Mouse (Mus musculus): ENCODE measurements around the gene 4930412O13Rik. TPM values are rescaled to one million over a fixed set of nuclear protein-coding genes. Genes with fewer than 3 reads are reported as not detected.

4930412O13Rik gene
- polyA plus RNA-seq, 1 experiment: not detected

- TF ChIP-seq POLR2A (IDR thresholded peaks at IDR 0.05; ENCODE audit: borderline replicate concordance, insufficient read depth, low read length) (no peak), CTCF (IDR thresholded peaks at IDR 0.05; ENCODE audit: borderline replicate concordance, insufficient read depth, low read depth, low read length) (no peak)
- Histone ChIP-seq H3K4me1 (ENCODE audit: control insufficient read depth, insufficient read depth, low read length) (no peaks in the 10 kb centered on the region; the same call in 1 of the 2 replicates), H3K4me3 (replicated peaks; ENCODE audit: insufficient read depth, low read depth, low read length) (no peak overlapping the region), H3K27me3 (ENCODE audit: control insufficient read depth, insufficient read depth, low read length) (peaks cover 35% of the 10 kb centered on the region), H3K27ac (ENCODE audit: insufficient read depth, low read length) (no peak overlapping the region)
- no peak for DNase-seq
- WGBS: 7% methylated on average over 7 of the region's 7 CpGs
Measured at GRCm38 (mm10) chr2:9886921-9887610, 6.0 kb downstream of the 4930412O13Rik start.

GRCm38 (mm10) chr2:9887636-9888035 is 6.6 kb downstream of the 4930412O13Rik start:
- no peak overlapping the region for H3K27ac ChIP-seq (ENCODE audit: insufficient read depth, low read length)
- DNase-seq: no peak
- no peak overlapping the region for H3K4me3 ChIP-seq (replicated peaks; ENCODE audit: insufficient read depth, low read depth, low read length)
- WGBS: 2% methylated on average over 7 of the region's 7 CpGs
- no peaks in the 10 kb centered on the region for H3K4me1 ChIP-seq (ENCODE audit: control insufficient read depth, insufficient read depth, low read length)
- TF ChIP-seq CTCF (IDR thresholded peaks at IDR 0.05; ENCODE audit: borderline replicate concordance, insufficient read depth, low read depth, low read length): no peak
- no peak for TF ChIP-seq POLR2A (IDR thresholded peaks at IDR 0.05; ENCODE audit: borderline replicate concordance, insufficient read depth, low read length)
- H3K27me3 ChIP-seq (ENCODE audit: control insufficient read depth, insufficient read depth, low read length): peaks cover 30% of the 10 kb centered on the region; the same call in 1 of the 2 replicates

- H3K4me3 ChIP-seq (replicated peaks; ENCODE audit: insufficient read depth, low read depth, low read length): no peak within 1 kb of the TSS
- no peak within 1 kb of the TSS for H3K27ac ChIP-seq (ENCODE audit: insufficient read depth, low read length)
- no peaks in the 10 kb centered on the region for H3K4me1 ChIP-seq (ENCODE audit: control insufficient read depth, insufficient read depth, low read length)
- DNase-seq: no peak
- WGBS: 1% methylated on average over 30 of the region's 30 CpGs
- no peak for TF ChIP-seq POLR2A (IDR thresholded peaks at IDR 0.05; ENCODE audit: borderline replicate concordance, insufficient read depth, low read length)
- no peak for TF ChIP-seq CTCF (IDR thresholded peaks at IDR 0.05; ENCODE audit: borderline replicate concordance, insufficient read depth, low read depth, low read length)
- H3K27me3 ChIP-seq (ENCODE audit: control insufficient read depth, insufficient read depth, low read length): peaks cover 18% of the 10 kb centered on the region; the same call in 1 of the 2 replicates
Measured at GRCm38 (mm10) chr2:9888913-9889650, 8.0 kb downstream of the 4930412O13Rik start, which contains the start of gene 9230102O04Rik. 9230102O04Rik (minus strand) TSS chr2:9889540.

GRCm38 (mm10) chr2:9889651-9890183 is 8.7 kb downstream of the 4930412O13Rik start, which contains the start of gene Gata3:
Gata3 (minus strand) TSS chr2:9890034.
- H3K4me3 ChIP-seq (replicated peaks; ENCODE audit: insufficient read depth, low read depth, low read length): no peak within 1 kb of the TSS
- peaks cover 14% of the 10 kb centered on the region; the same call in 1 of the 2 replicates for H3K27me3 ChIP-seq (ENCODE audit: control insufficient read depth, insufficient read depth, low read length)

GRCm38 (mm10) chr2:9890251-9890650 is 9.2 kb downstream of the 4930412O13Rik start:
- 2% methylated on average over 8 of the region's 8 CpGs for WGBS
- H3K27me3 ChIP-seq (ENCODE audit: control insufficient read depth, insufficient read depth, low read length): peaks cover 11% of the 10 kb centered on the region; the same call in 1 of the 2 replicates

More at GRCm38 (mm10) chr2:9889651-9890183, 8.7 kb downstream of the 4930412O13Rik start, which contains the start of gene Gata3:
- no peak within 1 kb of the TSS for H3K27ac ChIP-seq (ENCODE audit: insufficient read depth, low read length)
- H3K4me1 ChIP-seq (ENCODE audit: control insufficient read depth, insufficient read depth, low read length): no peaks in the 10 kb centered on the region
- DNase-seq: no peak
- no peak for TF ChIP-seq CTCF (IDR thresholded peaks at IDR 0.05; ENCODE audit: borderline replicate concordance, insufficient read depth, low read depth, low read length)
- TF ChIP-seq POLR2A (IDR thresholded peaks at IDR 0.05; ENCODE audit: borderline replicate concordance, insufficient read depth, low read length): no peak
- 2% methylated on average over 23 of the region's 23 CpGs for WGBS

GRCm38 (mm10) chr2:9890906-9891305 is 9.9 kb downstream of the 4930412O13Rik start:
- no peaks in the 10 kb centered on the region; the same call in 1 of the 2 replicates for H3K4me1 ChIP-seq (ENCODE audit: control insufficient read depth, insufficient read depth, low read length)
- 9% methylated on average over 5 of the region's 5 CpGs for WGBS
- no peak for DNase-seq
- H3K4me3 ChIP-seq (replicated peaks; ENCODE audit: insufficient read depth, low read depth, low read length): no peak overlapping the region
- TF ChIP-seq CTCF (IDR thresholded peaks at IDR 0.05; ENCODE audit: borderline replicate concordance, insufficient read depth, low read depth, low read length): no peak
- no peak for TF ChIP-seq POLR2A (IDR thresholded peaks at IDR 0.05; ENCODE audit: borderline replicate concordance, insufficient read depth, low read length)
- H3K27me3 ChIP-seq (ENCODE audit: control insufficient read depth, insufficient read depth, low read length): peaks cover 13% of the 10 kb centered on the region; the same call in 1 of the 2 replicates
- H3K27ac ChIP-seq (ENCODE audit: insufficient read depth, low read length): no peak overlapping the region

More at GRCm38 (mm10) chr2:9890251-9890650, 9.2 kb downstream of the 4930412O13Rik start:
- no peak overlapping the region for H3K4me3 ChIP-seq (replicated peaks; ENCODE audit: insufficient read depth, low read depth, low read length)
- H3K27ac ChIP-seq (ENCODE audit: insufficient read depth, low read length): no peak overlapping the region
- TF ChIP-seq CTCF (IDR thresholded peaks at IDR 0.05; ENCODE audit: borderline replicate concordance, insufficient read depth, low read depth, low read length): no peak
- TF ChIP-seq POLR2A (IDR thresholded peaks at IDR 0.05; ENCODE audit: borderline replicate concordance, insufficient read depth, low read length): no peak
- H3K4me1 ChIP-seq (ENCODE audit: control insufficient read depth, insufficient read depth, low read length): no peaks in the 10 kb centered on the region; the same call in 1 of the 2 replicates
- no peak for DNase-seq

- Histone ChIP-seq H3K27ac (ENCODE audit: insufficient read depth, low read length) (no peak overlapping the region), H3K4me3 (replicated peaks; ENCODE audit: insufficient read depth, low read depth, low read length) (no peak overlapping the region), H3K4me1 (ENCODE audit: control insufficient read depth, insufficient read depth, low read length) (no peaks in the 10 kb centered on the region; the same call in 1 of the 2 replicates), H3K27me3 (ENCODE audit: control insufficient read depth, insufficient read depth, low read length) (peaks cover 15% of the 10 kb centered on the region; the same call in 1 of the 2 replicates)
- TF ChIP-seq CTCF (IDR thresholded peaks at IDR 0.05; ENCODE audit: borderline replicate concordance, insufficient read depth, low read depth, low read length) (no peak), POLR2A (IDR thresholded peaks at IDR 0.05; ENCODE audit: borderline replicate concordance, insufficient read depth, low read length) (no peak)
- 12% methylated on average over 7 of the region's 7 CpGs for WGBS
- DNase-seq: no peak
Measured at GRCm38 (mm10) chr2:9892541-9892940, 11.5 kb downstream of the 4930412O13Rik start.

Data from cerebellum, adult 2 months (tissue).